Mouse (Mus musculus) lung, postnatal 36 days (tissue): ENCODE results near the gene Rabl3.

Experiments
- DNase-seq: peaks from one replicate; pipeline ENCODE4 v3.0.0; 2022; ENCODE audit warnings: mixed read lengths

The Rabl3 gene

DNA sequence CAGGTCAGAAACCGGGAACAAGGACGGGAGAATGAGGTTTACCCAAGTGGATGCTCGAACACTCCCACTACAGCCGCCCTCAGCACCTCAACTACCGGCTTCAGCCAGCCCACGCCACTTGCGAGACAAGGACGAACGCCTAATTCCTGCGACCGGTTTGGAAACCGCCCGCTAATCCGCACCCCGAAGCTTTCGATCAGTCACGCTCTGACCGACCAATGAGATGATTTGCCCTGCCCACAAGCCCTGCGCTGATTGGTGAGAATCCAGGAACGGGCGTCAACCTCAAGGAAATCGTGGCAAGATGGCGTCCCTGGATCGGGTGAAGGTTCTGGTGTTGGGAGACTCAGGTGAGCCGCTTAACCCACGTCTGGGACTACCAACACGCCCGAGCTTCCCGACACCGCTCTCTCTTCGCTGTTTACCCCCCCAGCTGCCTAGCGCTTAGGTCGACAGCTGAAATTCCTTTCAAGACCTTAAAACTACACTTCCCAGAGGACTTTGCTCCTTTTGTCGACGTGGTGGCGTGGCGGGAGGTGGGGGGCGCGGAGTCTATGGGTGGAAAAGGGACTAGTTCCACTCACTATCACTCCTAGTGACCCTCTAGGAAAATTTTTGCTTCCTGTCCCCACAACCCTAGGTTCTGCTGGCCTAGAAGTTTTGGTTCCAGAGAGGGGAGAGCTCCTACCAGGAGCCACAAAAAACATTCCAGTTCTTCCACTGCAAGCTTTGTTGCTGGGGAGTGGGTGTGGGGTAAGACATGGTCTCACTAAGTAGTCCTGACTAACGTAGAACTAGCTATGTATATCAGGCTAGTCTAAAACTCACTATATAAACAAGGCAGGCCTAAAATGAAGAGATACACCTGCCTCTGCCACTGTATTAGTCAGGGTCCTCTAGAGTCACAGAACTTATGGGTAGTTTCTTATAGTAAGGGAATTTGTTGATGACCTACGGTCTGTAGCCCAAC, at the start of gene Rabl3, which contains the start of gene Gtf2e1:
Rabl3 (plus strand) TSS at position 275 of the 970 bp plus-strand sequence.
Gtf2e1 (minus strand) TSS at position 179 of the 970 bp plus-strand sequence.
- peak; percentile 99 for DNase-seq

DNA sequence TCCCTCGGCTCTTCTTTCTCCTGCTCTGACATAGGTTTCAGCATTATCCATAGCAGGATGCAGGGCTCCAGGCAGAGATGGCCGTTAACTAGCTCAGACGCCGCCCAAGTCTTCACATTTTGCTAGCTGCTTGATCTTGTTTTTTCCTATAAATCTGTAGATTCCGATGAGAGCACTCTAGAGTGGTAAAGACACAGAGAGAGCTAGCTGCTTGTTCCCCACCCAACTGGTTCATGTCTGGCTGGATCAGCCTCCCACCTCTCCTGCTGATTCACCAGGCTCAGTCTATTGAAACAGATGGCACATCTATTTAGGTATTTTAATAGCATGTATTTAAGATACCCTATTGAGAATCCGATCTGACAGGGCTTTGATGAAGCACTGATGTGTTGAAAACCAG, 44.7 kb upstream of the Rabl3 start:
- DNase-seq, result no peak

DNA sequence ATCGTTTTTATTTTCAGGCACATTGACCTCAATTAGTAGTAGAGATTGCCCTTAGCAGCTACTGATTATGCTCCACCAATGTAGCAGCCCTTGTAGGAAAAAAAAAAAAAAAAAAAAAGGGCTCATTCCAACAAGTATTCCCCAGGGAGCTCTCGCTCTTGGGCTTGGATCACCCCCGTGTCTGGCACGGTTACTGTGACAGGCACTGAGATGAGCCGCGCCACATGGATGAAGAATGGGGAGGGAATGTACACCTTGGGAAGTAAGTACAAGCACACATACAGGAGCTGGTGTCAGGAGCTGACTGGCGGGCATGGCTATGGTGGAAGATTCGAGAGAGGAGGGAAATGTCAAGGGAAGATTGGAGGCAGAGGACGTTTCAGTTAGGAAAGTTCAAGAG, 41.1 kb upstream of the Rabl3 start:
- DNase-seq, result no peak

- no peak for DNase-seq
Measured at GRCm38 (mm10) chr16:37504517-37504916, 35.2 kb upstream of the Rabl3 start.

DNA sequence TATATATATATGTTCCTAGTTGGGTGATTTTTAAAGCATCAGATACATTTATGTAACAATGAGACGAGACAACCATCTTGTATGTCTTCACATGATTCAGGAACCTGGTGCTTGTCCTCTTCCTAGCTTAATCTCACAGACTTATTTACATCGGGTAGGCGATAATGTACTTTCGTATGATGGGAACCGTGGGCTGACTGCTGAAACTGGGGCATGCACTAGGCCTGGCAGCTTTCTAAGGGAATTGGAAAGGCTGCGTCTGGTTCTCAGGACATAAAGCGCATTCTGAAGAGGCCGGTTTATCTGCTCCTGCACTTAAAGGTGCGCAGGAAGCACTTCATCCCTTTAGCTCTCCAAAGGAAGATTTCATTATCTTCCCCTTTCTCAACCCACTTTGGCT, 32.9 kb upstream of the Rabl3 start:
- no peak for DNase-seq

- DNase-seq, result no peak
Measured at GRCm38 (mm10) chr16:37511489-37511888, 28.2 kb upstream of the Rabl3 start.

- DNase-seq, result no peak
Measured at GRCm38 (mm10) chr16:37514644-37515043, 25.0 kb upstream of the Rabl3 start.

GRCm38 (mm10) chr16:37516376-37516993, 23.2 kb upstream of the Rabl3 start:
- no peak for DNase-seq

- DNase-seq, result no peak
Measured at GRCm38 (mm10) chr16:37517596-37518211, 22.0 kb upstream of the Rabl3 start.

DNA sequence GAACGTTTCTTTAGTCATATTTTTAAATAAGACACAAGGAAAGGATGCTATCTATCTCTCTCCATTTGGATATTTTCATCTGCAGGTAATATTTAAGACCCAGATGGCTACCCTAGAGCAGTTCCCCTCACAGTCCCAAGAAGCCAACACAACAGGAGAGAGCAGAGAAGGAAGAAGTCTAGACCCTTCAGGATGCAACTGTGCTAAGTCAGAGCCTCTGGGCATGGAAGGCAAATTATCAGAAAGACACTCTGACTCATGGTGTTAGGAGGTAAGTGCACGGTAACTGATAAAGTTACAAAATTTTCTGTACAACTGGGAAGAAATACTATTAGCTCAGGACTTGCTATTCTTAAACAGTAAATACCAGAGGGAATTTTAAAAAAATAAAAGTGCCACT, 21.0 kb upstream of the Rabl3 start:
- DNase-seq, result no peak

- no peak for DNase-seq
Measured at GRCm38 (mm10) chr16:37519721-37520120, 20.0 kb upstream of the Rabl3 start.

- DNase-seq, result no peak
Measured at GRCm38 (mm10) chr16:37520190-37521040, 19.3 kb upstream of the Rabl3 start.

- no peak for DNase-seq
Measured at GRCm38 (mm10) chr16:37522100-37522697, 17.5 kb upstream of the Rabl3 start.

- DNase-seq, result no peak
Measured at GRCm38 (mm10) chr16:37525121-37525520, 14.6 kb upstream of the Rabl3 start.

- DNase-seq, result no peak
Measured at GRCm38 (mm10) chr16:37526688-37527223, 12.9 kb upstream of the Rabl3 start.

GRCm38 (mm10) chr16:37530170-37530569, 9.5 kb upstream of the Rabl3 start:
- no peak for DNase-seq

DNA sequence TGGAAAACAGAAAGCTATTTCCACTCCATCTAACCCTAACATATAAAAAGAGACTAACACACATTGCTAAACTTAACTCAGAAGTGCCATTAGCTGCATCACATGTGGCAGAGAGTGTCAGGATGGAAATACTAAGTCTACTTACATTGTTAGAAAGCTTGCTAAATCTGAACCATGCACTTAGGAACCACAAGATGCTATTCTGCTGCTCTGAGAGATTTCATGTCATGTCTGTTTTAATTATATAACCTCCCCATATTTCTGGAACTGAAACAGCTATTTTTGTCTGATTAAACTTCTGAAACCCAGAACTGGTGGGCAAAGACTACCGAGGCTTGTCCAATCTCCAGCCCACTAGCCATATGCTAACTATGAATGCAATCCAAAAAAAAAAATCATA, 7.6 kb upstream of the Rabl3 start:
- no peak for DNase-seq

DNA sequence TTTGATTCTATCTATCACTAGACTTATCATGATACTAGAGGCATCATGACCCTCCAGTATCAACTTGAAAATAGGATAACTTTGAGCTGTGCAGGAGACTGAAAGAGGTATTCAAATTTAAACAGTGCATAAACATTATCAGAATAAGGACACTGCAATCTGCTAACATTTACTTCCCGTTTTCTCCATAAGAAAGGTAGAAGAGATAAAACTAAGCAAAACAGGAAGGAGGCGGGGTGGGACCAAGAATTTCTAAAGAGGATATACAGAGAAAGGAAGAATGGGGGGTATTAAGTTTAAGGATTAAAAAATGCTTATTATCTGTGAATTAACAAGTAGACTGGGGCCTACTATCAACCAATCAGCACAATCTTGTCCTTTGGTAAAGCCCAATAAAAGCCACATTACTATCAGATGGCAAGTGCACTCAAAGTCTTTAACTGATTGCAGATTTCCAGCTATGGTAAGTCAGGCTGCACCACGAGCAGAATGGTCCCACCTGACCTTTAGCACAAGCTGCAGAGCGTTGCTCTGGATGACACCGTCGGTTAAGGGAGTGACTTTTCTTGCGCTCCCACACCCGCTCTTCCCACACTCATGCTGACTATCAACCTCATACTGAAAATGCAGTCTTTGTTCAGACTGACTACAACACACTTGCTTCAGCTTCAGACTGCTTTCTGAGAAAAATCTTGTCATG, 6.2 kb upstream of the Rabl3 start:
- no peak for DNase-seq

GRCm38 (mm10) chr16:37539240-37539610, 460 bp upstream of the Rabl3 start:
- DNase-seq, result no peak

- no peak for DNase-seq
Measured at GRCm38 (mm10) chr16:37540776-37541175, 1.1 kb downstream of the Rabl3 start.

GRCm38 (mm10) chr16:37546312-37546711, 6.6 kb downstream of the Rabl3 start:
- no peak for DNase-seq
